Mouse (Mus musculus) layer of hippocampus, adult 18-20 months (tissue): ENCODE measurements around the gene Nlrp6. TPM values are rescaled to one million over a fixed set of nuclear protein-coding genes. Genes with fewer than 3 reads are reported as not detected.
A peak's percentile ranks its signal among the peaks of the same experiment; 100 is the strongest.
"Not testable (repeated sequence)": the region's sequence is repeated elsewhere in the genome, so short reads cannot be mapped to it uniquely, and the experiment has no call there.

Source experiments
- DNase-seq, 2 experiments: peaks; one replicate each; pipeline ENCODE4 v3.0.0; 2022; ENCODE audit warnings: low spot score in 2 of 2
- long read RNA-seq: library from polyadenylated mRNA; stranded (forward); transcript quantifications from one replicate; pipeline ENCODE4 v2.0.0, GENCODE M21; 2021
- total RNA-seq, 2 experiments: library from RNA; stranded (reverse); gene quantifications; 2 replicates each; pipeline ENCODE4 v1.2.3; 2021

The Nlrp6 gene
- under 1 TPM; 0.48 to 0.50 TPM for total RNA-seq
- long read RNA-seq, partial matches to known transcripts, result 1 of 1 reads
- long read RNA-seq, other reads (novel, unspliced or antisense), result 0 of 1 reads

DNA sequence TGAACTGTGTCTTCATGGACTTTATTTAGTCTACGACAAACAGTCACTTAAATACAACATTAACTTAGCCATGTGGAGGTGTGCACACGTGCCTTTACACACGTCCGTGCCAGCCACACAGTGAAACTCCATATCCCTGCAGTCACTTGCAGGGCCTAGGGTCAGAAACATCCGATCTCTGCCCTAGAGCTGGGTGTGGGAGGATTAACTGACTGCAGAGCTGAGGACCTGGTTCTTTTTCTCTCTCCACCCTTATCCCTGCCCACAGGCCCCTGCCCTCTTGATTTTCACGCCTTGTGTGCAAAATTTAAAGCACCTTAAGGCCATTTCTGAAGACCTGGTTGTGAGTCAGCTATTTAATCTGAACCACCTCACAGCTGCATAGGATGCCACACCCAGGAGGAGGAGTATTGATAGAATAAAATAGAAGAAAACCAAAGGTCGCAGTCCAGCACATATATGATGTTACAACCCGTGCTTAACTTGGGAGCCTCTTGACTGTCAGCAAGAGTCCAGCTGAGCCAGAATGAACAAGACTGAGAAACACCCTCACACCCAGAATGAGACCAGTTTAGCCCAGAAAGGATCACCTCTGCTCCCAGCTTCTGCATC, at the start of gene Nlrp6:
Nlrp6 (plus strand) TSS at position 485 of the 612 bp plus-strand sequence.
- DNase-seq, result no peak

DNA sequence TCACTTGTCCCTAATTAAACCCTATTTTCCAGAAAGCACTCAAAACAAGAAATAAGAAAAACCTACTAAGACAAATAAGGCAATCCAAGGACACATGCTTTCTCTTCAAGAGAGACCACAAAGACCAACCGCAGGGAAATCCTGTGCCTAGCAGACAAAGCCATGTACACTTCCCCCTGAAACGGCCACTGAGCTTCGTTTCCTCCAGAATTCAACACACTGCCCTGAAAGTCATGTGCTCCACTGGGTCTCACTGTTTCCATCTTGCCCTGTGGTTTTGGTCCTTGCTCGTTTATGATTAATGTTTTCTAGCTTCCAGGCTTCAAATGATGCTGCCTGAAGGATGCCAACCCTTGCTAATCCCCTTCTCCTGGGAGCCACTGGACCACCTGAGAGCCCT, 46.5 kb upstream of the Nlrp6 start:
- no peak for DNase-seq

DNA sequence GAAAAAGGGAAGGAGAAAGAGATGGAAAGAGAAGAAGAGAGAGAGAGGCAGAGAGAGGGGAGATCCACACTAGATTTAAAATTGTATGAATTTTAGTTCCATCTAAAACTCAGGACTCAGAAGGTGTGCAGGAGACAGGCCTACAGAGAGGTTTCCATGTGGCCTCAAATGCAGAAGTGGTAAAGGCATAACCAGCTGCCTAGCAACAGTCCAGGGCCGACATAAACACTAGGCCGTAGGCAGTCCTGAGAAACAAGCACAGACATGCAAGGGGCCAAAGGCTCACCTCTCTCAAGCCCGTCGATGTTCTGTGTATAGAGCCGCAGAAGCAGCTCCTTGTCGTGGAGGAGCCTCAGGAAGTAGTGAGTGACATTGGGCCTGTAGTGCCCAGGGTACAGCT, 43.3 kb upstream of the Nlrp6 start:
- no peak for DNase-seq

DNA sequence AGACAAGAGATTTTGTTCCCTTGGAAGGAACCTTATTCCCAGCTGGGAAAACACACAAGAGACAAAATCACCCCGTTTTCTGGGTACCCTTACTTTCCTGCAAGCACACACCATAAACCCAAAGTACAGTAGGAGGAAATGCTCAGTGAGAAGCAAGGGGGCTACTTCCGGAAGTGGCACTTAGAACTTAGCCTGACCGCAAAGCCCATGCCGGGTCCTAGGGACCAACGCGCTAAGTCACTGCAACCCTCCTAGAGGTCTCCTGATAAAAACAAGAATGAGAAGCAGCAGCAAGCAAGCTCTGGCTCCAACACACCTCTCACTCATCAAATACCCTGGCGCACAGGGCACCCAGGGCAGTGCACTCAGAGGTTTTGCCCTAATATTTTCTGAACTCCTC, 41.3 kb upstream of the Nlrp6 start:
- no peak for DNase-seq

DNA sequence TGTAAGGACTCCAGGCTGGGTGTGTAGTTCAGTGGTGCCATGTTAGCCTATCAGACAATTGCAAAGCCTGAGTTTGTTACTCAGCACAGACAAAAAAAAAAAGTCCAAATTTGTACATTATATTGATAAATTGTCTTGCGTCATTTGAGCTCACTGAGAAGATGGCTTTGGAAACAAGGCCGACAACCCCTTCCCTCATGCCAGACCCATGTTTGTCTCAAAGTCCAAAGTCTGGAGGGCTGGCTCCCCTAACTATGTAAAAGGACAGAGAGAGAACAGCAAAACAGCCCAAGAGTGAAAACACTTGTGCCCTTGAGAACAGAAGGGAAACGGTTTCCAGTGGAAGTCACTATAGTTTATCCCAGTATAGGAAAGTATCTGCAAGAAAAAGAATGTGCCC, 40.3 kb upstream of the Nlrp6 start:
- DNase-seq, result no peak

DNA sequence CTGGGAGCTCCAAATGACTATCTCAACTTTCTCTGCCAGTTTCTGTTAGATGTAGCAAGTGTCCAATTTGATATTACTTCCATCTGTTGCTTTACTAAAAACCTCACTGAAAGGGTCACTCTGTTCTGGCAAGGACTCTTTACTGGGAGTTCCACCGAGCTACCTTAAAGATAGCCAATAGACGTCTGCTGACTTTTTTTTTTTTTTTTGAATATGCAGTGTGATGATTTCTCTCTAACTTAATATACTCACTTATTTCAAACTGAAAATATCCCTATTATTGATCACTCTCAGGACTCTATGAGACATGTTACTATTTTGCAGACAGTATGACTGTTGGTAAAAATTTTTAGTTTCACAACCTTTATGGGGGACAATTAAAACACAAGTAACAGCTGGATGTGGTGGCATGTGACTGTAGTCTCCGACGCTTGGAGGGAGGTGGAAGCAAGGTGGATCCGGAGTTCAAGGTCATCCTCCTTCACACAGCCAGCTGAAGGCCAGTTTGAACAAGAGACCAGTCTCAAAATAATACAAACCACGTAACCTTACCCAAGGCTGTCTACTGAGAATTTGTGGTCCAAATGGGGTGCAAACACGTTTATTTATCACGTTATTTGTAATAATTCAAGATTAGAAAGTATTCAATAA, 39.7 kb upstream of the Nlrp6 start:
- no peak for DNase-seq

DNA sequence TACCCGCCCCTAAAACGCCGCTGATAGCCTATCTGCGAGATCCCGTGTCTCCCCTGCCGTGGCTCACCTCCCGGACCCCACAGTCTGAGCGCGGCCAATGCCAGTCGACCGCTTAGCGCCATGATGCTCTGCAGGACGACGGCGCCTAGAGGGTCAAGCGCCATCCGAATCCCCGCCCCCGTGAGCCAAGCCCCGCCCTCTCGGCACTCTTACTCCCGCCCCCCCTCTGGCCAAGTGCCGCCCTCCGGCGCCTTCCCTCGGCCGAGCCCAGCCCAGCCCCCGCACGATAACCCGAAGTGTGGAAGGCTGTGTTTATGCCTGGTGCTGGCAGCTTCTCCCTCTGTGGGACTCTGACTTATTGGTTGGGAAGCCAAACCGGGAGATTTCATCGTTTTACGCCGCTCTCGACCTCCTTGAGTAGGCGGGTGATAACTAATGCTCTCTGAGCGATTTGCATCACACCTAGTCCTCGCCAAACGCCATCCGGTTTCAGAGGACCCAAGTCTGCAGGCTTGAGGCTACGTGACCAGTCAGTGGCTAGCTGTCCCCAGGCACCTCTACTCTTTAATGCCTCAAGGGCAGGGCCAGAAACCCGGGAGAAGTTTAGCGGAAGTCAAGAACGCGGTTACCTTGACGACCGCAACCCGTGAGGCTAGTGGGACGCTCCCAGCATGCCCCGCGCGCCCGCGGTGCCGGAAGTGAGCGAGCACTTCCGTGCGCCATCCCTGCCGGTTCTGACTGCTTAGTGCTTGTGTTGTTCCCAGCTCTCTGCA, 38.8 kb upstream of the Nlrp6 start, which contains the start of the genes Psmd13 and Sirt3:
Psmd13 (plus strand) TSS at position 273 of the 773 bp plus-strand sequence.
Sirt3 (minus strand) TSS at position 614 of the 773 bp plus-strand sequence.
- DNase-seq, result peak; percentile 91 to 97

DNA sequence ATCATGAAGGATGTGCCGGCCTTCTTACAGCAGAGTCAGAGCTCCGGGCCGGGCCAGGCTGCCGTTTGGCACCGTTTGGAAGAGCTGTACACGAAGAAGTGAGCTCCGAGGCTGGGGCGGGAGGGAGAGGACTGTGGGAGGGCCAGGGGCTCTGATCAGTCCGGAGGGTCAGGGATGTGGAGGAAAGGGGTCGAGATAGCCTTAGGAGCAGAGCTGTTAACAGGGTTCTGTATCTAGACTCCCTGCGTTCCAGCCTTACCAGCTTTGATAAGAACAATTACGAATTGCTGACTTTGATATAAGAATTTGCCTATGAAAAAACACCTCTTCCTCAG, 38.3 kb upstream of the Nlrp6 start:
- DNase-seq, result no peak

DNA sequence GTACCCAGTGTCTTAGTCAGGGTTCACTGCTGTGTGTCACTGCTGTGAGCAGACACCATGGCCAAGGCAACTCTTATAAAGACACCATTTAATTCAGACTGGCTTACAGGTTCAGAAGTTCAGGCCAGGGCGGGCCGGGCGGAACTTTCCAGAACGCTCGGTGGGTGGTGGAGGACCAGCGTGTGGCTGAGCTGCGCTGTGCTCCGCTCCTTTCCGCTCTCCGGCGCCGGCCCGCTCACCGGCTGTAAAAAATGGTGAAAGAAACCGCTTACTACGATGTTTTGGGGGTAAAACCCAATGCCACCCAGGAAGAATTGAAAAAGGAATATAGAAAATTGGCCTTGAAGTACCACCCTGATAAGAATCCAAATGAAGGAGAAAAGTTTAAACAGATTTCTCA, 30.1 kb upstream of the Nlrp6 start:
- DNase-seq, result not testable (repeated sequence)

DNA sequence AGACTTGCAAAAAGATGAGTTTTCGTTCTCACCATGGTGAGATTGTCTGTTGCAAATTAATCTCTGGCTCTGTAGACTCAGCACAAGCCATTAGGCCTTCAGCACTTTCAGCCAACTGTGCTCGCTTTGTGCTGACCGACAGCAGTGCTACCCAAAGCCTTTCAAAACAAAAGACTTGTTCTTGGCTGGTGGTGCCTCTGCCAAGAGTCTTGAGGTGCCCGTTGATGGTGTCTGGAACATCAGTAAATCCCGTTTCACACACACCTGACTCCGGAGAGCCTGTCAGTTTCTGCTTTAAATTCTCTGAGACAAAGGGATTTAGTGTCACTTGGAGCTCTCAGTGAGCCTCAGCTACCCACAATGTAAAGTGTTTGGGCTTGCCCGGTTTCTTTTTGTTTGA, 26.7 kb upstream of the Nlrp6 start:
- DNase-seq, result no peak

DNA sequence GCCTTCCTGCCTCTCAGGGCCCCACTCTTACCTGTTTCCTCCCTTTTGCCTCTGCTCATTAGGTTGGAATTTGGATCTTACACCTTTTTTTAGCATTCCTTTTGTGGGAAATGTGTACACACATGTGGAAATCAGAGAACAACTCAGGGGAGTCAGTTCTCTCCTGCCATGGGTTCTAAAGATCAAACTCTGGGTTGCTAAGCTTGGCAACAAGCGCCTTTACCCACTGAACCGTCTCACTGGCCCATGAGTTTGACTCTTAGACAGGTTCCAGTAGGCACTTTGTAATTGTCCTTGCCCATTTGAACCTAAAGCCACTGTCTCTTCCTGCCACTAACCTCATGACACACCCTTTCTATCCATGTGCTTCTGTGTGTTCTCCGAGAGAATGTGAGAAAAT, 26.1 kb upstream of the Nlrp6 start:
- DNase-seq, result no peak

DNA sequence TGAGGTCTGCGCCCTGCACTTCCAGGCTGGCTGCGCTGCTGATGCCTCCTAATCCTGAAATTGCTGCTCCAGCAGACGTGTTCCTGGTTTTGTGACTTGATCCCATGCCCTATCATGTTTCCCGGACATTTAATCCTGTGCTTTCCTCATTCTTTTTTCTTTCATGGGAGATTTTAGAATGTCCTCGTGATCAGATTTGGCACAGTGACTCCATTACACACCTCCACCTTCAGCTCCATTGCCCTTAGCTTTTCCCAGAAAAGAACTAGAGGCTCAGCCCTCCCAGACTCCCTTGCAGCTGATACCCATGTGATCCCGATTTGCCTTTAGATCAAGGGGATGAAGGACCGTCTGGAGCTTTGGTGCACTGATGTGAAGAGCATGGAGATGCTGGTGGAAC, 22.8 kb upstream of the Nlrp6 start:
- DNase-seq, result no peak

DNA sequence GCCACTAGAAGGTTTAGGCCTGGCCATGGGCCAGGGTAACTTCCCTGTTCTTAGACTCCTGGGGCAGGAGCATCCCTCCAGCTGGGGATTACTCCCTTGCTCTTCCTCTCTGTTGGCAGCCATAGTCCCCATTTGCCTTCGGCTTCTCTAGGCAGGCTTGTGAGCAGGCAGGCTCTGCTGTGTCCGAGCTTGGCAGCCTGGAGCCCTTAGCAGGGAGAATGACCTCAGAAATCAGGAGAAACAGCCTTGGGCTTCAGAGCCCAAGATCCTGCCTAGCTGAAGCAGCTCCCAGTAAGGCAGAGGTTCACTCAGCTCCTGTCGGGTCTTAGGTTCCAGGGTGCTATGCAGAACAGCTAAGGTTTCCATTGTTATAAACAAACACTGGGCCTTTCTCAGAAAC, 21.6 kb upstream of the Nlrp6 start:
- no peak for DNase-seq

DNA sequence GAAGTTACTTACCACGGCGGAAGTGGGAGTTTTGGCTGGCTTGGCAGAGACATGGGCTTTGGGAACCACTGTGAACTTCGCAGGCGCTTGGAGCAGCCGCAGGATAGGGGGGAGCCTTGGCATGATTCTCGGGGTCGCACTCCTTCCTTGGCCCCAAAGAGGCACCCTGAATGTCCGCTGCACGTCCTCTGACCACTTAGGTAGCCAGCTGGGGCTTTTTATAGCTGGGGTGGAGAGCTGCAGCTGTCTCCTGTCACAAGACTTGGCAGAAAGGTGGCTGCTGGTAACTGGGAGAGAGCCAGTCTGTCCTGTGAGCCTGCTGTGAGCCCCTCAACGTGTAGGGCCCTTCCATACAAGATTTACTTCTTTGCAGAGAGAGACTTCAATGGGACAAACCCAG, 20.5 kb upstream of the Nlrp6 start, which contains the start of gene Cox8b:
Cox8b (minus strand) TSS at position 227 of the 400 bp plus-strand sequence.
- no peak for DNase-seq

DNA sequence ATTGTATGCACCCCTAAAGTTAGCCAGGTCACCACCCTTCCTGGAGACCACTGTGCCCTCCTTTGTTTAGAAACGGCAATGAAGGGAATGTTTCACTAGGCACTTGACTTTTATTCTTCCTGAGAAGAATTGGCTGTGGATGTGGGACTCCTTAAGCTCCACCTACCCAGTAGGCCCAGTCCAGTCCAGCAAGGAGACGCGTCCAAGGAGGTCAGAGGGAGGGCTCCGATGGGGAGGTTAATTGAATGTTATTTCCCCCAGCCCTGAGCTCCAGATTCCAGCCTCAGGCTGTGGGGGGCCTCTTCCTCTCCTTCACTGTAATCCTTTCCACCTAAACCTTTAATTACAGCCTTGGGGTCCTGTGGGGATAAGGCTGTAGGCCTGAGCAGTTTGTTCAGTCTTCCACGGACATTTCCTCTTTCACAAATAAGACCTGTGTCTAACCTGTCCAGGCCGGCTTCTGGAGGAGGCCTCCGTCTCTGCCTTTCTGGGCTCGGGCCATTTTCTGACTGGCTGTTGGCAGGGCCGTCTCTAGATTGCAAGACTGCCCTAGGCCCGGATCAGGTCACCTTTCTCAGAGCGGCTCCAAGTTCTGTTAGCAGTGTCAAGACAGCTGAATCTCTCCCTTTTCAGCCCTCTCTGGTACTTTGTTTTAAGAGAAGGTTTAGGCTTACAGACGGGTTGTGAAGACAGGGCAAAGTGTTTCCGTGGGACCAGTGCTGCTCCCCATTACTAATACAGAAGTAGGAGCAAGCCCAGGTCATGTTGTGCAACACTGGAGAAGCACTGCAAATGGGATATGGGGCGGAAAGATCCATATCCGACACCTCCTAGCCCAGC, 18.4 kb upstream of the Nlrp6 start:
- DNase-seq, result no peak

DNA sequence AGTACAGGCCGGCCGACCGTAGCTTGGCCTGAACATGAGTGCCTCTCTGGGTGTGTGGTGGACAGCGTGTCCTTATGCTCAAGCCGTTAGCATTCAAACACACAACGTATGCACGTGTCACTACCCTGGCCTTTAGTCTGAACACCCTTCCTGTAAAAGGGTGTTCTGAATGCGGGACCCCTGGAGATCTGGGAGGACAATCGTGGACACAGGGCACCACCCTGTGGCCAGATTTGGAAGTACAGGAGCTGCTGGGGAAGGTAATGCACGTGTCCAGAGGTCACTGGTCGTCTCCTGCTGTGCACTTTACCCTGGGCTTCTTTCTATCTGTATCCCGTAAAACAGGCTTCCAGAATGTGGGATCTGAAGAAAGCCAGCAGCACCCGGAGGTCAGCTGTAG, 17.5 kb upstream of the Nlrp6 start:
- DNase-seq, result peak; percentile 46 to 80

DNA sequence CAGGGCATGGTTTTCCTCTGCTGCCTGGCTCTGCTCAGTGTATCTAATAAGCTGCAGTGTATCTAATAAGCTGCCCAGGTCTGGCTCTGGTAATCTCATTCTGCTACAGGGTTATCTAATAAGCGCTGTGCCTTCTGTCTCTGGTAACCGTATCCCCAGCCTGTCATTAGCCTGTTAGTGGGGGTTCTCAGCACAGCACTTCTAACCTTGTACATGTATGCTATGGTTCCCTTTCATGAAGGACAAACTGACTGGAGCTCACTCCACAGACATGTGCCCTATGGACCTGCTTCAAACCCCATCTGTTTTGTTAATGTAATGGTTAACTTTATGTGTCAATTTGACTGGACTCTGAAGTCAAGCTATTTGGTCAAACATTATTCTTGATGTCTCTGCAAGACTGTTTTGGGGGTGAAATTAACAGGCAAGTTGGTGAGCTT, 15.0 kb upstream of the Nlrp6 start:
- DNase-seq, result no peak

DNA sequence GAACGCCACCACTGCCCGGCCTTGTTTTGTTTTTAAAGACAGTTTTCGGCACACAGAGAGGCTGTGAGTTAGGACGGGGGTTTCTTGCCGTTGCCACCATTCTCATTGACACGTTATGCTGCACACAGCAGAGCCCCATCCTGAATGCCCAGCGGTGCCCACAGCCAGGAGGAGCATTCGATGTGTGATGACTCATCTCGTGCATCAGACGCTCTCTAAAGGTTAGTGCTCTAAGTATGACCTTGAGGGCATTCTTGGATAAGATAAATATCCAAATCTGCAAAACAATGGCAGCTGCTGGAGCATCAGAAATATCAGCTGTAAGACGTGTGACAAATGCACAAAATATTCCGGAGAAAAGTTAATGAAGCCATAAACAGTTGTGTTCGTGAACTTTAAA, 13.6 kb upstream of the Nlrp6 start:
- no peak for DNase-seq

DNA sequence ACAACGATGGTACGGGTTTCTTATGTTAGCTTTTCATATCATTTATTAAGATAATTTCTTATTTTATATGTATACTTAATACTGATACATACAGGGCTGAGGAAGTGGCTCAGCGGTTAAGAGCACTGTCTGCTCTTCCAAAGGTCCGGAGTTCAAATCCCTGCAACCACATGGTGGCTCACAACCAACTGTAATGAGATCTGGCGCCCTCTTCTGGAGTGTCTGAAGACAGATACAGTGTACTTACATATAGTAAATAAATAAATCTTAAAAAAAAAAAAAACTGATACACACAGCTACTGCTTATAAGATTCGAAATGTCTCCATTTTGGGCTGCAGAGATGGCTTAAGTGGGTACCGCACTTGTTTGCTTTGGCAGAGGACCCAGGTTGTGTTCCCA, 13.0 kb upstream of the Nlrp6 start:
- no peak for DNase-seq

DNA sequence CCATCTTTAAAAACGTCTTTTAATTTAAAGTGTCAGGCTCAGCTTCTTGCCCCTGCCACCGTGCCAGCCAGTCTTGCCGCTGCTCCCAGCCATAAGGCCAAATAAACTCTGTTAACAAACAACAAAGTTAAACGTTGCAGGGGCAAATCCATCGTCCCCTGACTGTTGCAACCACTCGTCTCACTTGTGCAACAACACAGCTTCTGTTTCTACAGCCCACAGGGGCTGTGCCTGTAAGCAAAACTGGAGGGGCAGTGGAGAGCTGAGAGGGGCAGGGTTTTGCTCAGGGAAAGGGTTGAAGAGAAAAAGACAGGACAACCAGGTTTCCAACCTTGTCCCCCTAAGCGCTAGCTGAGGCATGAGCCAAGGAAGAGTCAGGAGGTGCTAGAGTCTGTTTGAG, 12.5 kb upstream of the Nlrp6 start:
- no peak for DNase-seq

DNA sequence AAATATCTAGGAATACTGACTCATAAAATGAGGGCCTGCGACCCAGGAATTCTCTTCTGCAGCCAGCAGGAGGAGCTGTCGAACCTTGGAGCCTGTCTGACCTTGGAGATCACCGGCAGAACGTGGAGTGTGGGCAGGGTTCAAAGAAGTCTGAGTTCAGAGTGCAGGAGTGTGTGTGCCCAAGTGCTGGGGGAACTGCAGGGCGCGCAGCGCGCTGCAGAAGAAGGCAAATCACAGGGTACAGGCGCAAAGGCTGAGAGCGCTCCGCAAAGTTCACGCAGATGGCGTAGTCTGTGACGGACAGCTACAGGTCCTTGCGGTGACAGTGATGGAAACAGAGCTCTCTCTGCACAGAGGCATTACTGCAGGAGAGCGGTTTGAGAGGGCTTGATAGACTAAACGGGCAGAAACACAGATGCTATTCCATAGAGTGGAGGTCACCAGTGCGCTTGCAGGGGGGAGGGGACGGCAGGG, 12.0 kb upstream of the Nlrp6 start:
- peak; percentile 50 to 78 for DNase-seq
